Comparison of ENCODE assay signal across 9 mouse cellular contexts in the genomic region with DNA sequence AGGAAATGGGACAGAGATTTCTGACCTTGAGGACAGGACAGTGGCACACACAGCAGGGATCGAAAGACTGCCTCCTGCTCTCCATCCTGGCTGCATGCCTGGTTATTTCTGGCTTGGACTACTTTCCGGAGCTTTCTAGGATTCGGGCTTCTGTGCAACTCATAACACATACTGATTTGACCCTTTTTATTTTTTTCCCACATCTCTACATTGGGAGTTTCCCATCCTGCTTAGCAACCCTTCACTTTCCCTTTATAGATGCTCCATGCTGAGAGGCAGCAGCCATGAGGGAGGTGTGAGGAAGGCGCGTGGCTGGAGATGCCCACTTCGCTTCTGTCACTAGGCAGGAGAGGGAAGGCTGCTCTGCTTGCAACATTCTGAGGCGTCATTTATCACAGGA.
DNase-seq lines count a peak whose midpoint lies in the region; ATAC-seq and TF ChIP-seq lines count a peak whose summit lies in the region.
"Had no signal": no experiment of that assay in that cellular context is flagged by ENCODE, and none has a peak within 500 bp of the region (broad histone marks: within the 10 kb centered on the region; RNA-seq: fewer than 3 reads in every experiment).

No protein-coding gene starts in this region.

- no peak for TF ChIP-seq CTCF in brain, embryonic 14.5 days (IDR thresholded peaks at IDR 0.05; ENCODE audit: borderline replicate concordance, extremely low read depth, insufficient read depth, insufficient read length)
- TF ChIP-seq CTCF in intestine, postnatal 0 days (IDR thresholded peaks at IDR 0.05; ENCODE audit: low read depth), result no peak

- ATAC-seq in megakaryocyte progenitor cell, adult 5-6 weeks (replicated peaks; ENCODE audit: poor library complexity), result no peak
- no peak for ATAC-seq in intestine, postnatal 0 days

- WGBS in intestine, postnatal 0 days, result 80% methylated on average over 7 of the region's 7 CpGs

- TF ChIP-seq POLR2A in brain, embryonic 14.5 days (IDR thresholded peaks at IDR 0.05; ENCODE audit: borderline replicate concordance, extremely low read depth, insufficient read depth, insufficient read length, poor library complexity, severe bottlenecking), result no peak

- H3K27me3 ChIP-seq in intestine, postnatal 0 days (replicated peaks; ENCODE audit: control insufficient read depth, insufficient read depth, low read length), result no peaks in the 10 kb centered on the region
- H3K27me3 ChIP-seq: heart, embryonic 15.5 days had no signal

- no peaks in the 10 kb centered on the region for H3K9me3 ChIP-seq in intestine, postnatal 0 days (ENCODE audit: control insufficient read depth)
- H3K9me3 ChIP-seq: heart, embryonic 15.5 days had no signal

- intact Hi-C loops in gastrocnemius, postnatal 14 days (cut with DNase I; ENCODE audit: low total_unique reads), result no loop called here
- intact Hi-C loops in heart, postnatal 10 days (cut with DNase I), result no loop called here
- intact Hi-C loops in left cerebral cortex, postnatal 14 days (cut with DNase I), result loop anchor here (5.0 kb wide), 1 partner anchor 38 kb away; no protein-coding TSS in a partner anchor

- H3K36me3 ChIP-seq in intestine, postnatal 0 days (ENCODE audit: control insufficient read depth, insufficient read depth), result no peaks in the 10 kb centered on the region
- H3K36me3 ChIP-seq: heart, embryonic 15.5 days had no signal

- H3K4me1 ChIP-seq in intestine, postnatal 0 days (replicated peaks; ENCODE audit: control insufficient read depth, insufficient read depth, low read length), result no peaks in the 10 kb centered on the region

- no peak overlapping the region for H3K27ac ChIP-seq in intestine, postnatal 0 days (ENCODE audit: low read depth, low read length)
- H3K27ac ChIP-seq: heart, embryonic 15.5 days had no signal

- no peak overlapping the region for H3K4me3 ChIP-seq in intestine, postnatal 0 days (ENCODE audit: low read depth, low read length)
- H3K4me3 ChIP-seq: heart, embryonic 15.5 days had no signal

- H3K4me2 ChIP-seq in intestine, postnatal 0 days (replicated peaks; ENCODE audit: low read depth), result no peak overlapping the region
- H3K4me2 ChIP-seq: heart, embryonic 15.5 days had no signal

- peak; percentile 23 for DNase-seq in gastrocnemius, postnatal 14 days
- no peak for DNase-seq in gastrocnemius, postnatal 25 days
- peak; percentile 49 for DNase-seq in brain, embryonic 14.5 days (ENCODE audit: low read depth)
- peak; percentile 65 to 73 for DNase-seq in heart, postnatal 10 days
- DNase-seq in left cerebral cortex, postnatal 14 days (ENCODE audit: low spot score in 2 of 2), result peak; percentile 78 to 91
- DNase-seq in urinary bladder, adult 18-20 months (ENCODE audit: low spot score in 2 of 2), result no peak

- H3K9ac ChIP-seq in intestine, postnatal 0 days (ENCODE audit: low read depth, low read length), result no peak overlapping the region
- H3K9ac ChIP-seq: heart, embryonic 15.5 days had no signal

Comparison
In these comparisons a context has a peak if more than half of its experiments do, and no peak if none do; other contexts are left out.
1. DNase-seq: peak in gastrocnemius, postnatal 14 days (single experiment), brain, embryonic 14.5 days (single experiment), heart, postnatal 10 days (2 of 2) and left cerebral cortex, postnatal 14 days (2 of 2); none in gastrocnemius, postnatal 25 days (single experiment) and urinary bladder, adult 18-20 months (0 of 2).